Mouse (Mus musculus): Measurements from ENCODE around the gene Cox19. TPM values are rescaled to one million over a fixed set of nuclear protein-coding genes. Genes with fewer than 3 reads are reported as not detected.

Cox19 gene
- polyA plus RNA-seq, 1 experiment from 2014 or later = 116 TPM

DNA sequence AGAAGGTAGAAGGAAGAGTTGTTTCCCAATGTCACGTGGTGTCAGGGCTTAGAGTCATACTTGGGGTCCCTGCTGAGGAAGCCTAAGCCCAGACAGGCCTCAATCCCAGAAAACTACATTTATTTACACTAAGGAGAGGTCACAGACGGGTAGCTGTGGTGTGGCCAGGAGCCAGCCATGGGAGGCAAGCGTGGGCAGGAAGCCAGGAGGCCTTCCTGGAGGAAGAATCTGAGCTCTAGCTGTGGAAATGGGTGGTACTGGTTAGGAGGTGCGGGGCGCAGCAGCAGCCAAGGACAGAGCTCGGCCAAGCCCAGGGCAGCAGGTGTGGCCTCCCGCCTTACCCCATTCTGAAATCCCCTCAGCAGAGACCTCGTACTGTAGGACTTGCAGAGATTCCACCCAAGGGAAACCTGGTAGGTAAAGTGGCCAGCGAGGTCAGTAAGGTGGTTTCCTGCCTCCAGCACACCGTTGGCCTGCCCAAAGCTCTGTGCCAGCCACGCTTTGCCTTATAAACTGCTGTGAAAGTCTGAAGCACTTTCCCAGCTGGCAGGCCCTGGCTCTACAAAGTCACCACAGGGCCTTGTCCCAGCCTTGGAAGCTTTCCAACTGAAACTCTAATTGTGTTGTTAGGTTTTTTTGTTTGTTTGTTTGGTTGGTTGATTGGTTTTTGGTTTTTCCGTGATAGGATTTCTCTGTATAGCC lies 36.1 kb downstream of the Cox19 start:
- Histone ChIP-seq H3K4me3 (replicated peaks; ENCODE audit: low read depth, low read length) (no peak overlapping the region), H3K27ac (no peak overlapping the region), H3K27me3 (ENCODE audit: insufficient read depth, low read length) (no peaks in the 10 kb centered on the region), H3K4me1 (replicated peaks; ENCODE audit: insufficient read depth, low read length) (0 out of 2 replicates have a peak, but pooled peaks cover 6% of the 10 kb centered on the region), H3K9me3 (replicated peaks; ENCODE audit: low read length) (no peaks in the 10 kb centered on the region), H3K9ac (ENCODE audit: low read depth, low read length) (no peak overlapping the region), H3K4me2 (ENCODE audit: low read length) (no peak overlapping the region), H3K36me3 (ENCODE audit: insufficient read depth, low read length) (no peaks in the 10 kb centered on the region)
- no peak for ATAC-seq (replicated peaks; ENCODE audit: low FRiP score, low read depth)
- no peak for DNase-seq (ENCODE audit: low spot score)
- WGBS = 80% methylated on average over 12 of the region's 12 CpGs
- no peak for TF ChIP-seq CTCF (IDR thresholded peaks at IDR 0.05; ENCODE audit: low read depth)

DNA sequence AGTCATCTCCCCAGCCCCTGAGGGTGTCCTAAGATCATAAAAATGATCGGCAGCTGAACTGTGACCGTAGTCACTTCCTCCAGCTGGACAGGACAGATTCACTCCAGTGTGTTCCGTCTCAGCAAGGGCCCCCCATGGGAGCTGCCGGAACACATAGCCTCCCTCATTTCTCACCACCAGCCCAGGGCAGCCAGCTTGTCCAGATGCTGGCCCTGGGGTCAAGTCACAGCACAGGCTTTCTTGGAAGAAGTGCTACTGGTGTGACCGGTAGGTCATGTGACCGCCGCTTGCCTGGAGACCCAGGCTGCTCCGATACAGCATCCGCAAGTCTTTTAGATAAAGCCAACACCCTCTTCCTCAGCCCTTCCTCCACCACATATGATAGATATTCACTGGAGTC lies 37.7 kb downstream of the Cox19 start:
- Histone ChIP-seq H3K4me1 (replicated peaks; ENCODE audit: insufficient read depth, low read length) (0 out of 2 replicates have a peak, but pooled peaks cover 6% of the 10 kb centered on the region), H3K4me3 (replicated peaks; ENCODE audit: low read depth, low read length) (no peak overlapping the region), H3K36me3 (ENCODE audit: insufficient read depth, low read length) (no peaks in the 10 kb centered on the region), H3K27ac (no peak overlapping the region), H3K4me2 (ENCODE audit: low read length) (no peak overlapping the region), H3K9me3 (replicated peaks; ENCODE audit: low read length) (no peaks in the 10 kb centered on the region), H3K9ac (ENCODE audit: low read depth, low read length) (no peak overlapping the region), H3K27me3 (ENCODE audit: insufficient read depth, low read length) (no peaks in the 10 kb centered on the region)
- no peak for TF ChIP-seq CTCF (IDR thresholded peaks at IDR 0.05; ENCODE audit: low read depth)
- DNase-seq (ENCODE audit: low spot score) = no peak
- no peak for ATAC-seq (replicated peaks; ENCODE audit: low FRiP score, low read depth)
- 41% methylated on average over 9 of the region's 9 CpGs for WGBS

DNA sequence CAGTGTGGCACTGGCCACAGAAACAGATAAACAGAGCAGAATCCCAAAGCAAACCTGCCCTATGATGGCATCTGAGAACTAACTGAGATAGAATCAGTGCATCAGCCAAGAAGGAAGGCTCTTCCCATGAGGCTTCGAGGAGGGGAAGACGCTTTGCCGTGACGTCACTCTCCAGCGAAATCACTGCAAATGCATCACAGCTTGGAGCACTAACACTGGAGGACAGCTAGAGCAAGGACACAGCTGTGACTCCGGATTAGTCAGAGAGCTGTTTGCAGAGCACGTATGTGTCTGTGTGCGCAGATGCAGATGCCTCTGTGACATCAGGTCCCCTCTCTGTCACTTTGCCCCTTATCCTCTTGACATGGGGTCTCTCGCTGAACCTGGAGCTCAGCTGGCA lies 39.4 kb downstream of the Cox19 start:
- no peaks in the 10 kb centered on the region for H3K4me1 ChIP-seq (replicated peaks; ENCODE audit: insufficient read depth, low read length)
- H3K9me3 ChIP-seq (replicated peaks; ENCODE audit: low read length) = no peaks in the 10 kb centered on the region
- H3K9ac ChIP-seq (ENCODE audit: low read depth, low read length) = no peak overlapping the region
- H3K36me3 ChIP-seq (ENCODE audit: insufficient read depth, low read length) = no peaks in the 10 kb centered on the region
- DNase-seq (ENCODE audit: low spot score) (no peak), ATAC-seq (replicated peaks; ENCODE audit: low FRiP score, low read depth) (no peak)
- no peak overlapping the region for H3K4me3 ChIP-seq (replicated peaks; ENCODE audit: low read depth, low read length)
- no peak for TF ChIP-seq CTCF (IDR thresholded peaks at IDR 0.05; ENCODE audit: low read depth)
- no peaks in the 10 kb centered on the region for H3K27me3 ChIP-seq (ENCODE audit: insufficient read depth, low read length)
- no peak overlapping the region for H3K27ac ChIP-seq
- H3K4me2 ChIP-seq (ENCODE audit: low read length) = no peak overlapping the region
- WGBS = 91% methylated on average over 9 of the region's 9 CpGs

DNA sequence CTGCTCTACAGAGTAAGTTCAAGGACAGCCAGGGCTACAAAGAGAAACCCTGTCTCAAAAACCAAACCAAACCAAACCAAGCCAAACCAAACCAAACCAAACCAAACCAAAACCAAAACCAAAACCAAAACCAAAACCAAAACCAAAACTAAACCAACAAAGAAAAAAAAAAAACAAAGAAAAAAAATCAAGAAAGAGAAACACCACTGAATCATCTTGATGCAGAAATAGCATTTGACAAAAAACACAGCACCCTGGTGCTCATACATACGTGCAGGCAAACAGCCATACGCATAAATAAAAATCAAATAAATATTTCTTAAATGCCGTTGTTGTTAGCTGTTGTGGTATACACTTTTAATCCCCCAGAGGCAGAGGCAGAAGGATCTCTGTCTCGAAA lies 40.7 kb downstream of the Cox19 start:
- Histone ChIP-seq H3K9ac (ENCODE audit: low read depth, low read length) (no peak overlapping the region), H3K4me2 (ENCODE audit: low read length) (no peak overlapping the region), H3K36me3 (ENCODE audit: insufficient read depth, low read length) (no peaks in the 10 kb centered on the region), H3K9me3 (replicated peaks; ENCODE audit: low read length) (no peaks in the 10 kb centered on the region), H3K4me3 (replicated peaks; ENCODE audit: low read depth, low read length) (no peak overlapping the region), H3K4me1 (replicated peaks; ENCODE audit: insufficient read depth, low read length) (no peaks in the 10 kb centered on the region), H3K27ac (no peak overlapping the region), H3K27me3 (ENCODE audit: insufficient read depth, low read length) (no peaks in the 10 kb centered on the region)
- no peak for TF ChIP-seq CTCF (IDR thresholded peaks at IDR 0.05; ENCODE audit: low read depth)
- 87% methylated on average over 4 of the region's 4 CpGs for WGBS
- ATAC-seq (replicated peaks; ENCODE audit: low FRiP score, low read depth) = no peak
- DNase-seq (ENCODE audit: low spot score) = no peak

GRCm38 (mm10) chr5:139309946-139310345 lies 41.3 kb downstream of the Cox19 start:
- Histone ChIP-seq H3K4me2 (ENCODE audit: low read length) (no peak overlapping the region), H3K9ac (ENCODE audit: low read depth, low read length) (no peak overlapping the region), H3K36me3 (ENCODE audit: insufficient read depth, low read length) (no peaks in the 10 kb centered on the region), H3K27ac (no peak overlapping the region), H3K4me1 (replicated peaks; ENCODE audit: insufficient read depth, low read length) (no peaks in the 10 kb centered on the region), H3K4me3 (replicated peaks; ENCODE audit: low read depth, low read length) (no peak overlapping the region), H3K9me3 (replicated peaks; ENCODE audit: low read length) (no peaks in the 10 kb centered on the region), H3K27me3 (ENCODE audit: insufficient read depth, low read length) (no peaks in the 10 kb centered on the region)
- WGBS = 49% methylated on average over 3 of the region's 3 CpGs
- DNase-seq (ENCODE audit: low spot score) (no peak), ATAC-seq (replicated peaks; ENCODE audit: low FRiP score, low read depth) (no peak)
- no peak for TF ChIP-seq CTCF (IDR thresholded peaks at IDR 0.05; ENCODE audit: low read depth)

DNA sequence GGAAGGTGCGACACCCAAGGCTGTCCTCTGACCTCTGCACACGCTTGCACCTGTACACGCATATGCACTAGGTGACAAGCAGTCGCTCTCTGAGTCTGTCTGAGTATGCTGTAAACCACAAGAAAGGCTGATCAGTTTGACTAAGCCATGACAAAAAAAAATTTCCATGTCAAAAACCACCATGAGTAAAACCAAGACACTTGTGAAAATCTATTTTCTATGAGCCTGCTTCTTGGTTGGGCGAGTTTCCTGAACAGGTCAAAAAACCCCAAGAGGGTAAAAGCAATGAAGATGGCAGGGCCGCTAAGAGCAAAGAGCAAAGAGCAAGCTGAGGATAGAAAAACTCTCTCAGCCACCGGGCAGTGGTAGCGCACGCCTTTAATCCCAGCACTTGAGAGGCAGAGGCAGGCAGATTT lies 47.6 kb downstream of the Cox19 start:
- no peaks in the 10 kb centered on the region for H3K9me3 ChIP-seq (replicated peaks; ENCODE audit: low read length)
- no peak overlapping the region for H3K4me3 ChIP-seq (replicated peaks; ENCODE audit: low read depth, low read length)
- no peaks in the 10 kb centered on the region for H3K27me3 ChIP-seq (ENCODE audit: insufficient read depth, low read length)
- no peak for TF ChIP-seq CTCF (IDR thresholded peaks at IDR 0.05; ENCODE audit: low read depth)
- no peak overlapping the region for H3K27ac ChIP-seq
- H3K36me3 ChIP-seq (ENCODE audit: insufficient read depth, low read length) = no peaks in the 10 kb centered on the region
- H3K4me1 ChIP-seq (replicated peaks; ENCODE audit: insufficient read depth, low read length) = no peaks in the 10 kb centered on the region
- 89% methylated on average over 9 of the region's 9 CpGs for WGBS
- no peak for DNase-seq (ENCODE audit: low spot score)
- no peak for ATAC-seq (replicated peaks; ENCODE audit: low FRiP score, low read depth)
- H3K9ac ChIP-seq (ENCODE audit: low read depth, low read length) = no peak overlapping the region
- H3K4me2 ChIP-seq (ENCODE audit: low read length) = no peak overlapping the region

- ATAC-seq (replicated peaks; ENCODE audit: low FRiP score, low read depth) = no peak
- 86% methylated on average over 6 of the region's 6 CpGs for WGBS
- Histone ChIP-seq H3K9ac (ENCODE audit: low read depth, low read length) (no peak overlapping the region), H3K4me2 (ENCODE audit: low read length) (no peak overlapping the region), H3K4me3 (replicated peaks; ENCODE audit: low read depth, low read length) (no peak overlapping the region), H3K4me1 (replicated peaks; ENCODE audit: insufficient read depth, low read length) (no peaks in the 10 kb centered on the region), H3K27ac (no peak overlapping the region), H3K9me3 (replicated peaks; ENCODE audit: low read length) (no peaks in the 10 kb centered on the region), H3K36me3 (ENCODE audit: insufficient read depth, low read length) (no peaks in the 10 kb centered on the region), H3K27me3 (ENCODE audit: insufficient read depth, low read length) (no peaks in the 10 kb centered on the region)
- no peak for TF ChIP-seq CTCF (IDR thresholded peaks at IDR 0.05; ENCODE audit: low read depth)
- DNase-seq (ENCODE audit: low spot score) = no peak
Observed at GRCm38 (mm10) chr5:139302101-139302500, 49.1 kb downstream of the Cox19 start.

Measured in kidney, postnatal 0 days (tissue).